Mouse (Mus musculus) stomach, postnatal 0 days (tissue): Measurements from ENCODE around the gene Mvb12b.

Experiments
- CTCF ChIP-seq: IDR thresholded peaks from 2 replicates; pipeline ENCODE4 v1.5.1; 2016; ENCODE audit warnings: antibody characterized with exemption, low read depth, mild to moderate bottlenecking, moderate library complexity
- EP300 ChIP-seq: optimal IDR thresholded peaks from 2 replicates; pipeline ENCODE3; 2016; ENCODE audit warnings: antibody characterized with exemption

GRCm38 (mm10) chr2:33837297-33837696 is 50.4 kb downstream of the Mvb12b start:
- TF ChIP-seq EP300 (no peak), CTCF (no peak)
